Mouse (Mus musculus): Measurements from ENCODE around the gene 1700029I15Rik. TPM values are rescaled to one million over a fixed set of nuclear protein-coding genes. Genes with fewer than 3 reads are reported as not detected.

The 1700029I15Rik gene
- total RNA-seq, 2 experiments from 2014 or later, result 1.2 to 1.7 TPM

DNA sequence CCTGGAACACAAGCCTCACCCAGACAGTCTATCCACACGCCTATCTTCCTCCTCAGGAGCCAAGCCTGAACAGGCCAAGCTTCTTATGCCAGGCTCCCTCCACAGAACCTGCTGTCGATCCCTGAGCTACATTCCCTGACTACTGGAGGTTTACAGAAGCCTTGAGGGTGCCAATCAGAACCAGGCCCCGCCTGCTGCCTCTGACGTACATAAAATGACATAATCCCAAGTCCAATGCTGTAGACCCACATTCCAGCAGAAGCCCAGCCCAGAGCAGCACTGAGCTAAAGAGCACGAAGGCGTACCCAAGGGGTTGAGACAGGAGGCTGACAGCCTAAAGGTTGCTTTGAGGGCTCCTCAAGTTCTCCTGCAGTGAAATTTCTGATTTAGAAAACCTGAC is 45.5 kb downstream of the 1700029I15Rik start:
- peak; percentile 85 for DNase-seq

DNA sequence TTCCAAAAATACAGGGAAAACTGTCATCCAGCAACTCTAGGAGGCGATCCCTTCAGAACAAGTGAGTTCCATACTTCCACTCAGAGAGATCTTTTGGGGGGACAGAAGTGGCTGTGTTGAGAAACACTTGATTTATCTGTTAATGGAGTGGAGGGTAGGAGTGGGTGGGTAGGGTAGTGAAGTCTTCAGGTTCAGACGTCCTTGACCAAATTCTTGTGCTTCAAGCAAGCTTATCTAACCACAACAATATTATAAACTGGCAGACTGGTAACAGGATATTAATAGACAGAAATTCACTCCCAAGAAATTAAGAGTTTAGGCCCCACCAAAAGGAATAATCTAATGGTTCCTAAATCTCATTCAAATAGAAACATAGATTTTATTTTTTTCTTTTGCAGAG is 47.8 kb downstream of the 1700029I15Rik start:
- no peak for DNase-seq

- DNase-seq, result peak; percentile 60
Observed at GRCm38 (mm10) chr2:92430723-92431541, 48.6 kb downstream of the 1700029I15Rik start.

- no peak for DNase-seq
Observed at GRCm38 (mm10) chr2:92431611-92432179, 49.4 kb downstream of the 1700029I15Rik start.

DNA sequence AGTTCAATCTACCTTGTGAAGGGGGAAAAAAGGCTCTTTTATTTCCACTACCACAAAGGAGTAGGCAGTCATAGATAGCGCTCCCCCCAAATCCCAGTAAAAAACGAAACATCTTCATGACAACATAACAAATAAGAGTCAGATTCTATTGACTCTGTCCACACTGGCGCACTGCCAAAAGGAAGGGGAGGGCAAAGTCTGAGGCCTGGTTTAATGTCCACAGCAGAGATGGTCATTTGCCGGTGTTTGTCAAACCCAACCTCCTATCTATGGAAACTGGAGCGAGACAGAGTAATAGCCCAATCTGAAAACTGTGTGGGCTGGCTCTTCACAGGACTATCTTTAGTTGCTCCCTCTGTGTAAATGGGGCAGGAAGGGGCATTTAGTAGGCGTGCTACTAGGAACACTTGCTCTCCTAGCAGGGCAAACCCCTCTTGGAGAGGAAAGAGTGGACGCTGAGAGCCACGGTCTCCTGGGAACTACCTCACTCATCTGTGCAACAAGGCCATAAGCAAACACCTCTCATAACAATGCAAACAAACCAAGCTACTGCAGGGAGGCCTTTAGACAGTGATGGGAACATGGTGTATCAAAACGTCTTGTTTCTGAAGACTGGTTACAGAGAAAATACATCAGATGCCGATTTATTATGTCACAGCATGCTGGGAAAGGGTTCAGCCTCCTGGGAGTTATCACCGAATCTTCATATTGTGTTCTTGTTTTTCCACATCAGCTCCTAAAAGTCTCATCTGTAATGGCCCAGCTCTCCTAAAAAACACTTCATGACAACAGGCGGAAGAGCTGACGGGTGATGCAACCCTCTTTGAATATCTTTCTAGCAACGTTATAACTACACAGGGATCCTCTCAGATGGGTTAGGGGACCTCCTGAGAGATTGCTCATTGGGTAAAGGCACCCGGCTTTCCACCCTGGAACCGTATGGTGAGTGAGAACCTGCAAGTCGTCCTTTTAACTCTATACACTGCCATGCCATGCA is 50.3 kb downstream of the 1700029I15Rik start:
- DNase-seq, result peak; percentile 79

DNA sequence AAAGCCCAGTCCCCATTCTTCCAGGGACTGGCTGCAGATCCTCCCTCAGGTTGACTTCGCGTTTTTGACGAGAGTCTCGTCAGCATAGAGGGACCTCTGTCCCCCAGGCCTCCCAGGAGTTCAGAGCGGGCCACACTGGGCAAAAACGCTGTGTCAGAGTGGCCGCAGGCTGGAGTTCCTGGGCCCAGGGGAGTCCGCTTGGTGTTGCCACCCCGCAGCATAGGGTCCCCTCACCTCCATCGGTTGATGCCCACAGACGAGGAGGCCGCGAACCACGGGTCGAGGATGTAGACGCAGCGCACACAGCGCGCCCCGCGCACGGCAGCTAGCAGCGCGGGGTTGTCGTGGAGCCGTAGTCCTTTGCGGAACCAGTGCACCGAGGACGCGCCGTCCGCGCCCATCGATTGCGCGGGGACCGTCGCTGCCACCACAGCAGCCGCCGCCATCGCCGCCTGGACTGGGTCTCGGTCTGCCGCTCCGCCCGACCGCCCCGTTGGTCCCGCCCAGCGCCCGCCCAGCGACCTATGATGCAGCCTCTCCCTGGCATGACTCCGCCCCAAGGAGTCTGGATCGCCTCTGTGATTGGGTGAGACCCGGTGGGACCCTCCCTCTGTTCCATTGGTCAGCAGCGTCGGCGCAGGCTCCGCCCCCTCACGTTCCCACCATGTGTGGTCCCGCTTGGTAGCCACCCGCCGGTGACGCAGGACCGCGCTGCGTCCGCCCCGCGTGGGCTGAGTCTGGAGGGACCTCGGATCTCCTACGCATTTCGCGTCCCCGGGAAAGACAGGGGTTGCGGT is 51.4 kb downstream of the 1700029I15Rik start, which contains the start of gene Cry2:
Gene Cry2, minus strand, starts transcription at position 466 of the 797 bp plus-strand sequence.
- DNase-seq, result peak; percentile 99

GRCm38 (mm10) chr2:92434375-92434745 is 52.0 kb downstream of the 1700029I15Rik start:
- DNase-seq, result no peak

DNA sequence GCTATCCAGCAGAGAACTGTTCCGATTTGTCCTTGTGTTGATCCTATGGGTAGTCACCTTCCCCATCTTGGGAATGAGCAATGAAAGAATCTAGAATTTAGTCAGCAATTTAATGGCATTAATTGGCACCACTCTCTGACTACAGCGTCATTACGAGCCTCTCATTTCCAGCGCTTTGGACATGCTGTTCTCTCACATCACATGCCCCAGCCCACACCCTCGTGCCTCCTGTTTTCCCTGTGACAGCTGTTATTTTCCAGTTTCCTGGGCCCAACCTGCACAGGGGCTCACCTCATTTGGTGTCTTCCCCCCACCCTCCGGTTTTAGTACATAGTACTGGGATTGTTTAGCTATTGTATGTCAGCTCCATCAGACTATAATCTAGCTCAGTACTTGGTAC is 52.7 kb downstream of the 1700029I15Rik start:
- DNase-seq, result no peak

Small RNA genes within 50 kb of the gene (microRNA-seq; reads per million reads assigned to microRNA genes)
- 0 to 0.35 reads per million in 2 experiments for gene Mir7000

Other genes starting within 250 kb of the 1700029I15Rik start
- gene Pex16, start 7.9 kb upstream of the 1700029I15Rik start, total RNA-seq (2021), result 10 to 100 TPM; 20.8 to 22.2 TPM
- under 1 TPM; 0.29 to 0.70 TPM for gene Large2, start 7.7 kb upstream of the 1700029I15Rik start, total RNA-seq (2021)
- gene Mapk8ip1, start 18.7 kb downstream of the 1700029I15Rik start, total RNA-seq (2021), result 1 to 10 TPM; 7.9 to 8.1 TPM
- gene Cry2, start 51.5 kb downstream of the 1700029I15Rik start, total RNA-seq (2021), result 10 to 100 TPM; 28.5 TPM
- gene Slc35c1, start 78.0 kb downstream of the 1700029I15Rik start, total RNA-seq (2021), result 1 to 10 TPM; 5.8 to 7.5 TPM
- gene Chst1, start 217.2 kb downstream of the 1700029I15Rik start, total RNA-seq (2021), result 1 to 10 TPM; 3.9 to 4.8 TPM